Comparison of ENCODE assay signal across 10 mouse cellular contexts in genomic region chr5:128598760-128599364, GRCm38 (mm10). TPM values are rescaled to one million over a fixed set of nuclear protein-coding genes. Genes with fewer than 3 reads are reported as not detected.
DNase-seq lines count a peak whose midpoint lies in the region; ATAC-seq and TF ChIP-seq lines count a peak whose summit lies in the region.
"Had no signal": no experiment of that assay in that cellular context is flagged by ENCODE, and none has a peak within 500 bp of the region (broad histone marks: within the 10 kb centered on the region; RNA-seq: fewer than 3 reads in every experiment).

No protein-coding gene starts in this region.

- H3K27me3 ChIP-seq in embryonic facial prominence, embryonic 10.5 days (replicated peaks; ENCODE audit: low read depth, poor library complexity, severe bottlenecking): peaks cover 92% of the 10 kb centered on the region
- H3K27me3 ChIP-seq in hindbrain, embryonic 14.5 days (ENCODE audit: control insufficient read depth, insufficient read depth, low read length): peaks cover 22% of the 10 kb centered on the region
- H3K27me3 ChIP-seq in midbrain, postnatal 0 days (ENCODE audit: insufficient read depth, low read length): peaks cover 20% of the 10 kb centered on the region

- H3K9me3 ChIP-seq in embryonic facial prominence, embryonic 10.5 days: no peaks in the 10 kb centered on the region
- no peaks in the 10 kb centered on the region for H3K9me3 ChIP-seq in hindbrain, embryonic 14.5 days (ENCODE audit: control insufficient read depth, low read length)
- H3K9me3 ChIP-seq in midbrain, postnatal 0 days (ENCODE audit: low read length): no peaks in the 10 kb centered on the region

- peak overlapping the region; percentile 52 for H3K4me3 ChIP-seq in layer of hippocampus, adult 2 months
- H3K4me3 ChIP-seq in embryonic facial prominence, embryonic 10.5 days: peak overlapping the region; percentile 84
- peak overlapping the region; percentile 64 for H3K4me3 ChIP-seq in hindbrain, embryonic 14.5 days (replicated peaks; ENCODE audit: low read length)
- peak overlapping the region; percentile 60 for H3K4me3 ChIP-seq in midbrain, postnatal 0 days (ENCODE audit: low read depth, low read length)

- peak; percentile 10; the same call in 1 of the 2 replicates for ATAC-seq in hindbrain, embryonic 14.5 days (ENCODE audit: low FRiP score)
- ATAC-seq in midbrain, postnatal 0 days (ENCODE audit: low FRiP score): no peak
- ATAC-seq in CD4-positive, CD25-positive, alpha-beta regulatory T cell, adult 4 months: no peak

- H3K36me3 ChIP-seq in embryonic facial prominence, embryonic 10.5 days (replicated peaks): no peaks in the 10 kb centered on the region
- no peaks in the 10 kb centered on the region for H3K36me3 ChIP-seq in hindbrain, embryonic 14.5 days (replicated peaks; ENCODE audit: control insufficient read depth, insufficient read depth)
- H3K36me3 ChIP-seq in midbrain, postnatal 0 days (ENCODE audit: insufficient read depth, low read length): no peaks in the 10 kb centered on the region

- under 1% methylated on average over 20 of the region's 20 CpGs for WGBS in embryonic facial prominence, embryonic 10.5 days
- under 1% methylated on average over 20 of the region's 20 CpGs for WGBS in hindbrain, embryonic 14.5 days
- 1% methylated on average over 20 of the region's 20 CpGs for WGBS in midbrain, postnatal 0 days

- H3K27ac ChIP-seq in layer of hippocampus, adult 2 months: no peak overlapping the region
- H3K27ac ChIP-seq in embryonic facial prominence, embryonic 10.5 days (replicated peaks): peak overlapping the region; percentile 91
- H3K27ac ChIP-seq in hindbrain, embryonic 14.5 days: peak overlapping the region; percentile 29
- peak overlapping the region; percentile 39; the same call in 1 of the 2 replicates for H3K27ac ChIP-seq in midbrain, postnatal 0 days (ENCODE audit: low read depth, low read length)

- peak overlapping the region; percentile 98 for H3K4me2 ChIP-seq in hindbrain, embryonic 14.5 days (replicated peaks)
- H3K4me2 ChIP-seq in midbrain, postnatal 0 days (ENCODE audit: low read depth, low read length, poor library complexity, severe bottlenecking): peak overlapping the region; percentile 88

- H3K9ac ChIP-seq in hindbrain, embryonic 14.5 days: peak overlapping the region; percentile 68
- 0 out of 2 replicates have a peak overlapping the region, but pooled peaks have one; percentile 10 for H3K9ac ChIP-seq in midbrain, postnatal 0 days (replicated peaks; ENCODE audit: low read length, poor library complexity, severe bottlenecking)

- no peak for TF ChIP-seq CTCF in layer of hippocampus, adult 2 months (conservative IDR thresholded peaks at IDR 0.05)
- no peak for TF ChIP-seq CTCF in midbrain, postnatal 0 days (IDR thresholded peaks at IDR 0.05)

- DNase-seq in layer of hippocampus, adult 2 months (ENCODE audit: low spot score in 2 of 2): no peak
- DNase-seq in layer of hippocampus, postnatal 25 days (ENCODE audit: extremely low spot score in 1 of 2, low spot score in 1 of 2): no peak
- peak; percentile 37 for DNase-seq in embryonic facial prominence, embryonic 10.5 days (ENCODE audit: low spot score)
- no peak for DNase-seq in hindbrain, embryonic 14.5 days (ENCODE audit: low spot score)
- no peak for DNase-seq in midbrain, postnatal 0 days (ENCODE audit: low spot score)
- no peak for DNase-seq in adrenal gland, postnatal 10 days
- DNase-seq in layer of hippocampus, postnatal 10 days (ENCODE audit: low spot score in 2 of 2): no peak
- DNase-seq: cerebellum, postnatal 36 days; kidney, postnatal 36 days had no signal

- H3K4me1 ChIP-seq in embryonic facial prominence, embryonic 10.5 days: peaks cover 73% of the 10 kb centered on the region
- H3K4me1 ChIP-seq in hindbrain, embryonic 14.5 days (replicated peaks; ENCODE audit: control insufficient read depth, insufficient read depth, low read length): peaks cover 46% of the 10 kb centered on the region; the same call in 1 of the 2 replicates
- H3K4me1 ChIP-seq in midbrain, postnatal 0 days (ENCODE audit: insufficient read depth, low read length): 0 out of 2 replicates have a peak, but pooled peaks cover 3% of the 10 kb centered on the region

RNA-seq across cellular contexts. Expression of gene Fzd10, which starts 1.8 kb away (rescaled TPM):
- under 1 TPM; 0.32 to 0.61 TPM for total RNA-seq in layer of hippocampus, adult 2 months (2021)
- under 1 TPM; 0.71 to 0.87 TPM for total RNA-seq in layer of hippocampus, postnatal 25 days (2021)
- polyA plus RNA-seq in embryonic facial prominence, embryonic 10.5 days (2016; fragmentation: Nextera tagmentation; extraction: Ambion mirVana): 3.1 and 4.3 TPM in 2 replicates
- polyA plus RNA-seq in hindbrain, embryonic 14.5 days (2014; fragmentation: Nextera tagmentation; extraction: Ambion mirVana): 5.3 and 5.7 TPM in 2 replicates
- total RNA-seq in midbrain, postnatal 0 days (2014; rRNA removed): 19.6 and 20.8 TPM in 2 replicates
- polyA plus RNA-seq in midbrain, postnatal 0 days (2015; fragmentation: Nextera tagmentation; extraction: Ambion mirVana): 2.7 and 3.3 TPM in 2 replicates
- total RNA-seq in adrenal gland, postnatal 10 days (2021): 1 to 10 TPM in 1 of 2 experiments, under 1 TPM in 1; 0.51 to 2.2 TPM
- 1 to 10 TPM; 1.4 to 1.8 TPM for total RNA-seq in layer of hippocampus, postnatal 10 days (2021)
- polyA plus RNA-seq in CD4-positive, CD25-positive, alpha-beta regulatory T cell, adult 4 months (2017; shearing (Covaris generic)): not detected
